Mouse (Mus musculus) ES-E14 (cell line): ENCODE data around the gene Cbx4. TPM values are rescaled to one million over a fixed set of nuclear protein-coding genes. Genes with fewer than 3 reads are reported as not detected.

Experiments used
- DNase-seq: peaks from one replicate; pipeline ENCODE4 v3.0.0-alpha.2; 2013; ENCODE audit warnings: low read depth, low spot score
- H3K27ac ChIP-seq: 2 replicates; pipeline ENCODE4 v1.5.1; 2012; ENCODE audit warnings: low read depth, mild to moderate bottlenecking, low read length, moderate library complexity, mixed read lengths; ENCODE audit not compliant: poor library complexity, insufficient read depth, severe bottlenecking
- H3K36me3 ChIP-seq: 2 replicates; pipeline ENCODE4 v1.6.1; 2012; ENCODE audit warnings: mild to moderate bottlenecking, low read length, moderate library complexity, mixed read lengths; ENCODE audit not compliant: control insufficient read depth, poor library complexity, insufficient read depth, severe bottlenecking
- H3K4me1 ChIP-seq, 2 experiments: fragments of 150-350 bp in 1 of 2; sonication (generic) in 1 of 2; 2 replicates each; pipeline ENCODE4 v1.6.1; 2012; ENCODE audit warnings: low read length in 2 of 2, mild to moderate bottlenecking in 1 of 2, mixed read lengths in 1 of 2; ENCODE audit not compliant: control insufficient read depth in 2 of 2, insufficient read depth in 2 of 2, poor library complexity in 1 of 2
- H3K4me3 ChIP-seq, 2 experiments: fragments of 150-350 bp in 1 of 2; sonication (generic) in 1 of 2; 2 replicates each; pipeline ENCODE4 v1.5.1; 2012; ENCODE audit warnings: low read length in 2 of 2, low read depth in 1 of 2, mild to moderate bottlenecking in 1 of 2, mixed read lengths in 1 of 2; ENCODE audit not compliant: insufficient read depth in 1 of 2, poor library complexity in 1 of 2, severe bottlenecking in 1 of 2
- H3K9ac ChIP-seq: 2 replicates; pipeline ENCODE4 v1.6.1; 2012; ENCODE audit warnings: low read depth, mild to moderate bottlenecking, low read length, mixed read lengths; ENCODE audit not compliant: poor library complexity, insufficient read depth, severe bottlenecking
- H3K9me3 ChIP-seq: fragments of 150-350 bp; sonication (generic); 2 replicates; pipeline ENCODE4 v1.6.1; 2012; ENCODE audit warnings: low read depth, mild to moderate bottlenecking, low read length; ENCODE audit not compliant: control insufficient read depth, insufficient read depth
- CHD2 ChIP-seq: IDR thresholded peaks from 2 replicates; pipeline ENCODE4 v1.6.1; 2014; ENCODE audit warnings: mild to moderate bottlenecking, low read depth, low read length, inconsistent platforms
- HCFC1 ChIP-seq: IDR thresholded peaks from 2 replicates; pipeline ENCODE4 v1.6.1; 2012; ENCODE audit warnings: low read length, inconsistent platforms, borderline replicate concordance; ENCODE audit not compliant: insufficient read depth
- MAFK ChIP-seq: IDR thresholded peaks from 2 replicates; pipeline ENCODE4 v1.6.1; 2014; ENCODE audit warnings: mild to moderate bottlenecking, low read depth, low read length, inconsistent platforms; ENCODE audit not compliant: insufficient read depth
- ZC3H11A ChIP-seq: IDR thresholded peaks from 2 replicates; pipeline ENCODE4 v1.6.1; 2012; ENCODE audit warnings: low read depth, mild to moderate bottlenecking, inconsistent platforms, low read length, borderline replicate concordance
- ZNF384 ChIP-seq: IDR thresholded peaks from 2 replicates; pipeline ENCODE4 v1.6.1; 2012; ENCODE audit warnings: low read depth, low read length, inconsistent platforms
- in situ Hi-C, 2 experiments: fragments of 600-800 bp; cut with MboI; formaldehyde crosslinking; loops; one replicate each; pipeline ENCODE4 v1.15.1; 2025; ENCODE audit warnings: low sequenced_read_pairs in 2 of 2, inconsistent platforms in 1 of 2; ENCODE audit not compliant: unreplicated experiment in 2 of 2
- total RNA-seq: library from RNA; depleted of rRNA; stranded (reverse); fragments of 300-350 nt; gene quantifications from 2 replicates; pipeline ENCODE4 v1.2.3, GENCODE M21; 2012

Cbx4 gene
- total RNA-seq, 1 experiment: 1.8 TPM

GRCm38 (mm10) chr11:119122396-119122795 is 36.4 kb upstream of the Cbx4 start:
- in situ Hi-C loops: no loop called here
- no peak for TF ChIP-seq CHD2
- no peak overlapping the region for H3K9ac ChIP-seq
- H3K4me3 ChIP-seq: no peak overlapping the region
- H3K4me1 ChIP-seq: peaks cover 0 to 2% of the 10 kb centered on the region in 2 experiments; a peak in 1 of 4 replicates
- H3K9me3 ChIP-seq: no peaks in the 10 kb centered on the region
- DNase-seq: no peak
- no peak overlapping the region for H3K27ac ChIP-seq
- H3K36me3 ChIP-seq: no peaks in the 10 kb centered on the region

- Histone ChIP-seq H3K4me3 (no peak overlapping the region), H3K36me3 (no peaks in the 10 kb centered on the region), H3K9me3 (no peaks in the 10 kb centered on the region), H3K9ac (no peak overlapping the region), H3K27ac (no peak overlapping the region), H3K4me1 (peaks cover 0 to 2% of the 10 kb centered on the region in 2 experiments; a peak in 1 of 4 replicates)
- TF ChIP-seq CHD2 (no peak), ZNF384 (no peak), HCFC1 (no peak), ZC3H11A (no peak), MAFK (no peak)
- no peak for DNase-seq
- in situ Hi-C loops: no loop called here
Observed at GRCm38 (mm10) chr11:119118905-119119304, 32.9 kb upstream of the Cbx4 start.

- H3K4me1 ChIP-seq: peaks cover 0 to under 1% of the 10 kb centered on the region in 2 experiments; a peak in 1 of 4 replicates
- no peaks in the 10 kb centered on the region for H3K36me3 ChIP-seq
- DNase-seq: no peak
- TF ChIP-seq CHD2 (no peak), MAFK (no peak), ZNF384 (no peak), ZC3H11A (no peak), HCFC1 (no peak)
- H3K9me3 ChIP-seq: no peaks in the 10 kb centered on the region
- in situ Hi-C loops: no loop called here
- no peak overlapping the region for H3K27ac ChIP-seq
- no peak overlapping the region for H3K4me3 ChIP-seq
- H3K9ac ChIP-seq: no peak overlapping the region
Observed at GRCm38 (mm10) chr11:119117945-119118344, 31.9 kb upstream of the Cbx4 start.

- TF ChIP-seq MAFK: no peak
- no peak for TF ChIP-seq ZNF384
- TF ChIP-seq CHD2: no peak
- no peak for TF ChIP-seq HCFC1
- no peak for TF ChIP-seq ZC3H11A
- H3K9me3 ChIP-seq: no peaks in the 10 kb centered on the region
- H3K36me3 ChIP-seq: no peaks in the 10 kb centered on the region
- no peak overlapping the region for H3K4me3 ChIP-seq
- DNase-seq: no peak
- H3K27ac ChIP-seq: no peak overlapping the region
- no peak overlapping the region for H3K9ac ChIP-seq
- H3K4me1 ChIP-seq: peaks cover 0 to 4% of the 10 kb centered on the region in 2 experiments; a peak in 1 of 4 replicates
- in situ Hi-C loops: no loop called here
Observed at GRCm38 (mm10) chr11:119116992-119117391, 31.0 kb upstream of the Cbx4 start.

- in situ Hi-C loops: no loop called here
- Histone ChIP-seq H3K9ac (no peak overlapping the region), H3K4me1 (peaks cover 0 to 9% of the 10 kb centered on the region in 2 experiments; a peak in 1 of 4 replicates), H3K4me3 (no peak overlapping the region), H3K9me3 (no peaks in the 10 kb centered on the region), H3K27ac (no peak overlapping the region), H3K36me3 (no peaks in the 10 kb centered on the region)
- DNase-seq: no peak
- TF ChIP-seq ZC3H11A (no peak), HCFC1 (no peak), ZNF384 (no peak), CHD2 (no peak), MAFK (no peak)
Observed at GRCm38 (mm10) chr11:119112721-119113120, 26.7 kb upstream of the Cbx4 start.
